In genomic region chr2:164822636-164823165, GRCm38 (mm10) we compare ENCODE assay signal across 8 mouse cellular contexts. TPM values are rescaled to one million over a fixed set of nuclear protein-coding genes. Genes with fewer than 3 reads are reported as not detected.
DNase-seq lines count a peak whose midpoint lies in the region; ATAC-seq and TF ChIP-seq lines count a peak whose summit lies in the region.

TSS of gene Zswim1 (plus strand) at chr2:164822686.

- peak; percentile 75 to 76; a peak in 3 of 4 replicates for TF ChIP-seq POLR2A in MEL (IDR thresholded peaks at IDR 0.05; ENCODE audit: control insufficient read depth in 1 of 2, insufficient read depth in 1 of 2, low read depth in 1 of 2, low read length in 2 of 2, poor library complexity in 1 of 2)
- peak; percentile 94 for TF ChIP-seq POLR2A in cerebellum, adult 2 months (IDR thresholded peaks at IDR 0.05; ENCODE audit: borderline replicate concordance, insufficient read depth, low read length)

- WGBS in cerebellum, adult 2 months: 2% methylated on average over 32 of the region's 32 CpGs
- 2% methylated on average over 32 of the region's 32 CpGs for WGBS in forebrain, postnatal 0 days
- WGBS in lung, embryonic 15.5 days: 1% methylated on average over 32 of the region's 32 CpGs

- DNase-seq in MEL (ENCODE audit: low read depth, low spot score): peak; percentile 98
- peak; percentile 100 for DNase-seq in cerebellum, adult 2 months
- peak; percentile 99 for DNase-seq in forebrain, postnatal 0 days
- peak; percentile 100 for DNase-seq in heart, postnatal 4 days
- peak; percentile 99 to 100 for DNase-seq in layer of hippocampus, adult 8-10 months (ENCODE audit: low spot score in 2 of 2)
- DNase-seq in ovary, adult 18-20 months (ENCODE audit: low spot score): peak; percentile 97
- DNase-seq in thymus, postnatal 0 days (ENCODE audit: low spot score): peak; percentile 97

- peaks cover 4% of the 10 kb centered on the region for H3K79me2 ChIP-seq in MEL (ENCODE audit: control insufficient read depth, insufficient read depth, low read length, poor library complexity)

- no peaks in the 10 kb centered on the region for H3K27me3 ChIP-seq in MEL (ENCODE audit: control insufficient read depth in 1 of 2, insufficient read depth in 2 of 2, low read length in 2 of 2)
- no peaks in the 10 kb centered on the region for H3K27me3 ChIP-seq in cerebellum, adult 2 months (ENCODE audit: control insufficient read depth, insufficient read depth, low read length)
- H3K27me3 ChIP-seq in forebrain, postnatal 0 days (ENCODE audit: insufficient read depth, low read length): no peaks in the 10 kb centered on the region
- no peaks in the 10 kb centered on the region for H3K27me3 ChIP-seq in lung, embryonic 15.5 days

- peaks cover 2 to 27% of the 10 kb centered on the region in 2 experiments; a peak in 3 of 4 replicates for H3K4me1 ChIP-seq in MEL (ENCODE audit: control insufficient read depth in 1 of 2, insufficient read depth in 2 of 2, low read length in 2 of 2)
- H3K4me1 ChIP-seq in cerebellum, adult 2 months (ENCODE audit: control insufficient read depth, insufficient read depth, low read length): peaks cover 20% of the 10 kb centered on the region
- peaks cover 8% of the 10 kb centered on the region for H3K4me1 ChIP-seq in forebrain, postnatal 0 days (ENCODE audit: insufficient read depth)
- H3K4me1 ChIP-seq in lung, embryonic 15.5 days: peaks cover 19% of the 10 kb centered on the region

- no peak for TF ChIP-seq RAD21 in MEL (IDR thresholded peaks at IDR 0.05; ENCODE audit: low read depth, low read length)

- H3K9me3 ChIP-seq in MEL (replicated peaks; ENCODE audit: insufficient read depth, low read length): no peaks in the 10 kb centered on the region
- no peaks in the 10 kb centered on the region for H3K9me3 ChIP-seq in forebrain, postnatal 0 days (ENCODE audit: low read length)
- H3K9me3 ChIP-seq in lung, embryonic 15.5 days: no peaks in the 10 kb centered on the region

- H3K36me3 ChIP-seq in MEL (ENCODE audit: control insufficient read depth in 1 of 2, insufficient read depth in 2 of 2, low read length in 2 of 2): peaks cover 0 to 20% of the 10 kb centered on the region in 2 experiments; a peak in 2 of 4 replicates
- H3K36me3 ChIP-seq in forebrain, postnatal 0 days (ENCODE audit: insufficient read depth): peaks cover 51% of the 10 kb centered on the region
- H3K36me3 ChIP-seq in lung, embryonic 15.5 days: peaks cover 41% of the 10 kb centered on the region

- H3K27ac ChIP-seq in MEL (ENCODE audit: control insufficient read depth, low read depth, low read length): peak within 1 kb of the TSS; percentile 59
- H3K27ac ChIP-seq in cerebellum, adult 2 months (ENCODE audit: insufficient read depth, low read length): peak within 1 kb of the TSS; percentile 86
- H3K27ac ChIP-seq in forebrain, postnatal 0 days (ENCODE audit: low read depth, low read length): peak within 1 kb of the TSS; percentile 90
- H3K27ac ChIP-seq in lung, embryonic 15.5 days: peak within 1 kb of the TSS; percentile 66

- peak within 1 kb of the TSS; percentile 77 to 80 for H3K4me3 ChIP-seq in MEL (ENCODE audit: control insufficient read depth in 1 of 2, insufficient read depth in 1 of 2, low read depth in 2 of 2, low read length in 2 of 2)
- H3K4me3 ChIP-seq in cerebellum, adult 2 months (replicated peaks; ENCODE audit: insufficient read depth, low read depth, low read length): peak within 1 kb of the TSS; percentile 98
- H3K4me3 ChIP-seq in forebrain, postnatal 0 days (ENCODE audit: low read depth, low read length): peak within 1 kb of the TSS; percentile 65
- peak within 1 kb of the TSS; percentile 70 for H3K4me3 ChIP-seq in lung, embryonic 15.5 days

- ATAC-seq in forebrain, postnatal 0 days: peak; percentile 100
- ATAC-seq in lung, embryonic 15.5 days (ENCODE audit: borderline replicate concordance, extremely low read depth, low FRiP score, low TSS enrichment): peak; percentile 99

- no peak for TF ChIP-seq EP300 in MEL (IDR thresholded peaks at IDR 0.05; ENCODE audit: low read depth in 1 of 2, low read length in 2 of 2)

- no peak for TF ChIP-seq CTCF in MEL (IDR thresholded peaks at IDR 0.05 in 2 of 3, conservative IDR thresholded peaks at IDR 0.05 in 1 of 3; ENCODE audit: control insufficient read depth in 1 of 3, insufficient read depth in 1 of 3, low read depth in 2 of 3, low read length in 3 of 3, poor library complexity in 1 of 3, severe bottlenecking in 1 of 3)
- TF ChIP-seq CTCF in cerebellum, adult 2 months (IDR thresholded peaks at IDR 0.05; ENCODE audit: borderline replicate concordance, insufficient read depth, low read depth, low read length): no peak
- no peak; the same call in 1 of the 2 replicates for TF ChIP-seq CTCF in forebrain, postnatal 0 days (IDR thresholded peaks at IDR 0.05; ENCODE audit: low read depth)

- peak within 1 kb of the TSS; percentile 73 for H3K9ac ChIP-seq in MEL (ENCODE audit: control insufficient read depth, low read depth, low read length, poor library complexity, severe bottlenecking)
- H3K9ac ChIP-seq in forebrain, postnatal 0 days: peak within 1 kb of the TSS; percentile 73
- peak within 1 kb of the TSS; percentile 70 for H3K9ac ChIP-seq in lung, embryonic 15.5 days

- H3K4me2 ChIP-seq in forebrain, postnatal 0 days (ENCODE audit: low read depth): peak within 1 kb of the TSS; percentile 55
- H3K4me2 ChIP-seq in lung, embryonic 15.5 days: peak within 1 kb of the TSS; percentile 58

TF ChIP-seq in MEL, 35 proteins besides CTCF, POLR2A, EP300 and RAD21:
- TF ChIP-seq MAX (IDR thresholded peaks at IDR 0.05; ENCODE audit: low read length): peak; percentile 20; the same call in 1 of the 2 replicates
- no peak for TF ChIP-seq SMC3 (IDR thresholded peaks at IDR 0.05; ENCODE audit: low read depth, low read length)
- peak; percentile 64 for TF ChIP-seq SIN3A (IDR thresholded peaks at IDR 0.05; ENCODE audit: low read length)
- no peak for TF ChIP-seq BHLHE40 (IDR thresholded peaks at IDR 0.05; ENCODE audit: borderline replicate concordance, low read depth, low read length)
- TF ChIP-seq CHD2 (IDR thresholded peaks at IDR 0.05; ENCODE audit: low read length): peak; percentile 58
- peak; percentile 71; the same call in 1 of the 2 replicates for TF ChIP-seq NELFE (IDR thresholded peaks at IDR 0.05; ENCODE audit: low read depth, low read length)
- peak; percentile 84 for TF ChIP-seq MXI1 (IDR thresholded peaks at IDR 0.05; ENCODE audit: low read depth, low read length)
- TF ChIP-seq ZMIZ1 (IDR thresholded peaks at IDR 0.05; ENCODE audit: low read depth, low read length): peak; percentile 59; the same call in 1 of the 2 replicates
- peak; percentile 9; the same call in 1 of the 2 replicates for TF ChIP-seq RCOR1 (IDR thresholded peaks at IDR 0.05; ENCODE audit: low read depth, low read length)
- TF ChIP-seq HCFC1 (IDR thresholded peaks at IDR 0.05; ENCODE audit: low read depth, low read length): peak; percentile 76
- TF ChIP-seq TBP (IDR thresholded peaks at IDR 0.05; ENCODE audit: low read depth, low read length): no peak
- no peak for TF ChIP-seq UBTF (IDR thresholded peaks at IDR 0.05; ENCODE audit: borderline replicate concordance, insufficient read depth, low read depth, low read length)
- TF ChIP-seq POLR2AphosphoS2 (IDR thresholded peaks at IDR 0.05; ENCODE audit: low read length): peak; percentile 83; the same call in 1 of the 2 replicates
- peak; percentile 61 for TF ChIP-seq TCF12 (IDR thresholded peaks at IDR 0.05; ENCODE audit: low read depth, low read length)
- peak; percentile 83 for TF ChIP-seq ELF1 (IDR thresholded peaks at IDR 0.05; ENCODE audit: low read depth, low read length)

RNA-seq across cellular contexts. Expression of gene Zswim1, which starts in this region (rescaled TPM):
- 7.1 and 8.2 TPM in 2 replicates for total RNA-seq in MEL (2012; rRNA removed)
- 10 to 100 TPM in 1 of 2 experiments, not detected in 1; 17.4 TPM for polyA plus RNA-seq in MEL (2012; ENCODE audit: insufficient read depth in 1 of 2, insufficient read length in 2 of 2, low read depth in 1 of 2, low replicate concordance in 2 of 2, missing spikeins in 1 of 2)
- 19.4 and 20.0 TPM in 2 replicates for polyA plus RNA-seq in cerebellum, adult 2 months (2012; rRNA removed)
- 11.2 and 18.6 TPM in 2 replicates for total RNA-seq in forebrain, postnatal 0 days (2014; rRNA removed)
- 27.5 and 32.6 TPM in 2 replicates for polyA plus RNA-seq in forebrain, postnatal 0 days (2015; fragmentation: Nextera tagmentation; extraction: Ambion mirVana)
- total RNA-seq in heart, postnatal 4 days (2021): 1 to 10 TPM; 5.0 to 5.8 TPM
- 10 to 100 TPM; 22.2 to 25.1 (median 22.9) TPM for total RNA-seq in layer of hippocampus, adult 8-10 months (2022)
- 15.8 and 16.8 TPM in 2 replicates for polyA plus RNA-seq in lung, embryonic 15.5 days (2015; fragmentation: Nextera tagmentation; extraction: Ambion mirVana)
- 8.7 and 9.1 TPM in 2 replicates for polyA plus RNA-seq in thymus, postnatal 0 days (2015; fragmentation: Nextera tagmentation; extraction: Ambion mirVana)

Comparison
In these comparisons a context has a peak if more than half of its experiments do, and no peak if none do; other contexts are left out.
1. Peak in every context shown above with its lines: DNase-seq, ATAC-seq, H3K4me3 ChIP-seq and H3K27ac ChIP-seq.